Mouse (Mus musculus): ENCODE measurements around the gene Cyb561d2. TPM values are rescaled to one million over a fixed set of nuclear protein-coding genes. Genes with fewer than 3 reads are reported as not detected.

The Cyb561d2 gene
- total and polyA plus RNA-seq, 3 experiments: 37.8 to 38.1 TPM; not detected in 1

DNA sequence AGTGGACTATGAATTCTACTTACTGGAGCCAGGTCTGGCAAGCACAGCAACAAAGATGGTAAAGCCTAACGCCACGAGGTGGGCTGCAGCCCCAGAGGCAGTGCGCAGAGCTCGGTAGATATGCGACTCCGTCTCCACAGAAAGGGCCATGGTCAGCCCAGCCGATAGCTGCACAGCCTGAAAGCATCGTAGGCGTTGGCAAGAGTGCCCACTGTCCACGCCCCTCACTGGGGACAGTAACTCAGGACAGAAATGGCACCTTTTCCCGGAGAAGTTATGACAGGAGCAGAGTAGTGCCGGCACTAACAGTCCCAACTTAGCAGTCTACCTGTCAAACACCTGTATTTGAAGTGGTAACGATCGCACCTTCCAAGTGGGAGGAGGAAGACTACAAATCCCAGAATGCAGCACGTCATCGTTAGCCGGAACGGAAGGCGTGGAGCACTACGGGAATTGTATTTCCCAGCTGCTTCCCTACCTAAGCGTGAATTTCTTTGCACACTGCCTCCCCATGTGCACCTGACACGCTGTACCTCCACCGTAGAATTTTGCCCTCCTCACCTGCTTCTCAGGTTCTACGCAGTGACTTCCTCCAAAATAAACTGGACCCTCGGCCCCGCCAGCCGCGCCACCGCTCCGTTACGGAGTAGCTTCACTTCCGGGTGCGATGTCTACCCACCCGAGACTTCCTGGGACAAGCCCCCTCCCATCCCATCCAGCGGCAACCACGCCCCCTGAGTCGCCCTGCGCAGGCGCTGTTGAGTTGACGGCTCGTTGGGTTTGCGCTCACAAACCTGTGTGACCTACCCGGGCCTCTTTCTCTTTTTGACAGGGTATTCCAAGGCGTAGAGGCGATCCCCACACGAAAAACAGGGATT, at the start of gene Cyb561d2, which contains the start of gene Nprl2 (continued):
- TF ChIP-seq ZKSCAN1 (IDR thresholded peaks at IDR 0.05; ENCODE audit: low read depth, low read length) (no peak), POLR2AphosphoS5 (IDR thresholded peaks at IDR 0.05; ENCODE audit: borderline replicate concordance, low read depth, low read length) (no peak), TAL1 (IDR thresholded peaks at IDR 0.05; ENCODE audit: low read length) (no peak), E2F4 (IDR thresholded peaks at IDR 0.05; ENCODE audit: borderline replicate concordance, low read depth, low read length) (no peak)

GRCm38 (mm10) chr9:107590773-107591060, 48.7 kb upstream of the Cyb561d2 start:
- Histone ChIP-seq H3K4me1 (ENCODE audit: control insufficient read depth in 1 of 2, insufficient read depth in 2 of 2, low read length in 2 of 2) (peaks cover 16 to 26% of the 10 kb centered on the region in 2 experiments; a peak in 3 of 4 replicates), H3K9me3 (replicated peaks; ENCODE audit: insufficient read depth, low read length) (no peaks in the 10 kb centered on the region), H3K36me3 (ENCODE audit: control insufficient read depth in 1 of 2, insufficient read depth in 2 of 2, low read length in 2 of 2) (peaks cover 5 to 27% of the 10 kb centered on the region in 2 experiments; a peak in 3 of 4 replicates), H3K9ac (ENCODE audit: control insufficient read depth, low read depth, low read length, poor library complexity, severe bottlenecking) (peak overlapping the region; percentile 7; the same call in 1 of the 2 replicates), H3K79me2 (ENCODE audit: control insufficient read depth, insufficient read depth, low read length, poor library complexity) (peaks cover 34% of the 10 kb centered on the region), H3K27me3 (ENCODE audit: control insufficient read depth in 1 of 2, insufficient read depth in 2 of 2, low read length in 2 of 2) (no peaks in the 10 kb centered on the region), H3K27ac (ENCODE audit: control insufficient read depth, low read depth, low read length) (peak overlapping the region; percentile 13; the same call in 1 of the 2 replicates), H3K4me3 (ENCODE audit: control insufficient read depth in 1 of 2, insufficient read depth in 1 of 2, low read depth in 2 of 2, low read length in 2 of 2) (no peak overlapping the region)
- no peak for DNase-seq (ENCODE audit: low read depth, low spot score)
- no peak for TF ChIP-seq BHLHE40 (IDR thresholded peaks at IDR 0.05; ENCODE audit: borderline replicate concordance, low read depth, low read length)

DNA sequence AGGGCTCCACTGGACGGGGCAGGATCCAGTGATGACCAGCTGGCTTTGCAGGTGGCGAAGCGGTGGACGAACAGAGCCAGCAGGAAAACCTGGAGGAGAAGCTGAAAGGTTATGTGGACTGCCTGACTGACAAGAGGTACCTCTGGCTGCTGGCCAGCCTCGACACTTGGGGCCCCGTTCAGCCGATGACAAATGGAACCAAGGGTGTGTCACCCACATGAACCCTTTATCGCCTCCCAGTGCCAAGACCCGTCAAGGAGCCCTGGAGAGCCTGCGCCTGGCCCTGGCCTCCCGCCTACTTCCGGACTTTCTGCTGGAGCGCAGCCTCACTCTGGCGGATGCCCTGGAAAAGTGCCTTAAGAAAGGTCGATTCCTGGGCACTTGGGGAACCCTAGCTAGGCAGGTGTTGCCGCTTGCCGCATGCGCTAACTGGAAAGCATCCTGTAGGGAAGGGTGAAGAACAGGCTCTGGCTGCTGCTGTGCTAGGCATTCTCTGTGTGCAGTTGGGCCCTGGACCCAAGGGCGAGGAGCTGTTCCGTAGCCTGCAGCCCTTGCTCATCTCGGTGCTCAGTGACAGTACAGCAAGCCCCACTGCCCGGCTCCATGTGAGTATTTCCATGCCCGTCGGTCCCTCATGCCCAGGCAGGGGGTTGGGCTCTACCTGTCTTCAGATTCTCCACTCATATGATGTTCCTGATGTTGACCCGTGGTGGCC, 48.2 kb upstream of the Cyb561d2 start:
- Histone ChIP-seq H3K27ac (ENCODE audit: control insufficient read depth, low read depth, low read length) (peak overlapping the region; percentile 99), H3K4me1 (ENCODE audit: control insufficient read depth in 1 of 2, insufficient read depth in 2 of 2, low read length in 2 of 2) (peaks cover 16 to 26% of the 10 kb centered on the region in 2 experiments; a peak in 3 of 4 replicates), H3K9ac (ENCODE audit: control insufficient read depth, low read depth, low read length, poor library complexity, severe bottlenecking) (peak overlapping the region; percentile 99), H3K9me3 (replicated peaks; ENCODE audit: insufficient read depth, low read length) (no peaks in the 10 kb centered on the region), H3K4me3 (ENCODE audit: control insufficient read depth in 1 of 2, insufficient read depth in 1 of 2, low read depth in 2 of 2, low read length in 2 of 2) (peak overlapping the region; percentile 55 to 86), H3K36me3 (ENCODE audit: control insufficient read depth in 1 of 2, insufficient read depth in 2 of 2, low read length in 2 of 2) (peaks cover 5 to 27% of the 10 kb centered on the region in 2 experiments; a peak in 3 of 4 replicates), H3K79me2 (ENCODE audit: control insufficient read depth, insufficient read depth, low read length, poor library complexity) (peaks cover 34% of the 10 kb centered on the region), H3K27me3 (ENCODE audit: control insufficient read depth in 1 of 2, insufficient read depth in 2 of 2, low read length in 2 of 2) (no peaks in the 10 kb centered on the region)
- DNase-seq (ENCODE audit: low read depth, low spot score): peak; percentile 95
- TF ChIP-seq JUND (IDR thresholded peaks at IDR 0.05; ENCODE audit: low read depth, low read length): no peak
- TF ChIP-seq E2F4 (IDR thresholded peaks at IDR 0.05; ENCODE audit: borderline replicate concordance, low read depth, low read length): no peak
- no peak; the same call in 1 of the 2 replicates for TF ChIP-seq ZMIZ1 (IDR thresholded peaks at IDR 0.05; ENCODE audit: low read depth, low read length)
- TF ChIP-seq ZC3H11A (IDR thresholded peaks at IDR 0.05; ENCODE audit: low read depth, low read length): no peak
- TF ChIP-seq MYB (IDR thresholded peaks at IDR 0.05; ENCODE audit: low read depth, low read length): no peak
- TF ChIP-seq MEF2A (IDR thresholded peaks at IDR 0.05; ENCODE audit: extremely low read depth, insufficient replicate concordance, low read depth, low read length, poor library complexity, severe bottlenecking): 0 out of 2 replicates have a peak, but pooled peaks have one; percentile 17
- TF ChIP-seq NELFE (IDR thresholded peaks at IDR 0.05; ENCODE audit: low read depth, low read length): peak; percentile 55
- TF ChIP-seq MAFK (IDR thresholded peaks at IDR 0.05; ENCODE audit: borderline replicate concordance, low read depth, low read length): no peak
- TF ChIP-seq RAD21 (IDR thresholded peaks at IDR 0.05; ENCODE audit: low read depth, low read length): no peak
- no peak for TF ChIP-seq CHD1 (IDR thresholded peaks at IDR 0.05; ENCODE audit: low read depth, low read length)
- TF ChIP-seq ZNF384 (IDR thresholded peaks at IDR 0.05; ENCODE audit: low read depth, low read length): no peak; the same call in 1 of the 2 replicates
- TF ChIP-seq UBTF (IDR thresholded peaks at IDR 0.05; ENCODE audit: borderline replicate concordance, insufficient read depth, low read depth, low read length): no peak
- no peak for TF ChIP-seq KAT2A (conservative IDR thresholded peaks at IDR 0.05; ENCODE audit: low read depth, low read length)
- peak; percentile 24; the same call in 1 of the 2 replicates for TF ChIP-seq USF1 (IDR thresholded peaks at IDR 0.05; ENCODE audit: low read depth, low read length)
- TF ChIP-seq ELF1 (IDR thresholded peaks at IDR 0.05; ENCODE audit: low read depth, low read length): peak; percentile 85
- TF ChIP-seq TCF12 (IDR thresholded peaks at IDR 0.05; ENCODE audit: low read depth, low read length): peak; percentile 40; the same call in 1 of the 2 replicates
- peak; percentile 91 for TF ChIP-seq ETS1 (IDR thresholded peaks at IDR 0.05; ENCODE audit: low read depth, low read length)
- TF ChIP-seq BHLHE40 (IDR thresholded peaks at IDR 0.05; ENCODE audit: borderline replicate concordance, low read depth, low read length): no peak
- TF ChIP-seq NRF1 (IDR thresholded peaks at IDR 0.05; ENCODE audit: insufficient read depth, low read depth, low read length, poor library complexity, severe bottlenecking): peak; percentile 69
- no peak for TF ChIP-seq ZKSCAN1 (IDR thresholded peaks at IDR 0.05; ENCODE audit: low read depth, low read length)
- TF ChIP-seq POLR2A (IDR thresholded peaks at IDR 0.05; ENCODE audit: control insufficient read depth in 1 of 2, insufficient read depth in 1 of 2, low read depth in 1 of 2, low read length in 2 of 2, poor library complexity in 1 of 2): peak in 1 of 2 experiments; percentile 26; a peak in 1 of 4 replicates
- no peak for TF ChIP-seq GABPA (IDR thresholded peaks at IDR 0.05; ENCODE audit: low read depth, low read length)

Data from MEL (cell line).